Mouse (Mus musculus) kidney, embryonic 16.5 days (tissue): ENCODE data around the gene Tmem43. TPM values are rescaled to one million over a fixed set of nuclear protein-coding genes. Genes with fewer than 3 reads are reported as not detected.

Source experiments
- ATAC-seq: fragments of 200-750 bp; cut with Nextera tagmentation; 2 replicates; pipeline ENCODE4 v1.8.0; 2017; ENCODE audit warnings: moderate TSS enrichment; ENCODE audit not compliant: low FRiP score, low TSS enrichment
- H3K27ac ChIP-seq: fragments of 300-500 bp; sonication (generic); 2 replicates; pipeline ENCODE4 v1.5.1; 2014; ENCODE audit warnings: low read length
- H3K27me3 ChIP-seq: fragments of 300-500 bp; sonication (generic); 2 replicates; pipeline ENCODE4 v1.6.1; 2014; ENCODE audit warnings: low read length, control low read depth, mixed read lengths; ENCODE audit not compliant: insufficient read depth
- H3K36me3 ChIP-seq: fragments of 300-500 bp; sonication (generic); 2 replicates; pipeline ENCODE4 v1.6.1; 2014; ENCODE audit warnings: low read length, control low read depth, mixed read lengths; ENCODE audit not compliant: insufficient read depth
- H3K4me1 ChIP-seq: fragments of 300-500 bp; sonication (generic); 2 replicates; pipeline ENCODE4 v1.6.1; 2014; ENCODE audit warnings: low read length, control low read depth, mixed read lengths; ENCODE audit not compliant: insufficient read depth
- H3K4me2 ChIP-seq: fragments of 300-500 bp; sonication (generic); replicated peaks from 2 replicates; pipeline ENCODE4 v1.6.1; 2014; ENCODE audit warnings: low read depth, low read length
- H3K4me3 ChIP-seq: fragments of 300-500 bp; sonication (generic); 2 replicates; pipeline ENCODE4 v1.5.1; 2014; ENCODE audit warnings: mild to moderate bottlenecking, low read length
- H3K9ac ChIP-seq: fragments of 300-500 bp; sonication (generic); replicated peaks from 2 replicates; pipeline ENCODE4 v1.6.1; 2014; ENCODE audit warnings: low read length
- H3K9me3 ChIP-seq: fragments of 300-500 bp; sonication (generic); 2 replicates; pipeline ENCODE4 v1.6.1; 2016; ENCODE audit warnings: low read length, control low read depth
- WGBS: fragments of 180-500 bp; shearing (Covaris S2); extraction: QIAGEN DNeasy Blood & Tissue Kit; methylation state at CpG from one replicate; pipeline ENCODE4 v1.1.7; 2014; 5-methylcytosine and 5-hydroxymethylcytosine counted together
- polyA plus RNA-seq: library from polyadenylated mRNA; unstranded; fragments of >200 nt; fragmentation: Nextera tagmentation; extraction: Ambion mirVana; gene quantifications from 2 replicates; pipeline ENCODE4 v1.2.1, GENCODE M21; 2015

Gene Tmem43
- polyA plus RNA-seq, 1 experiment from 2014 or later: 54.3 TPM

- no peak overlapping the region for H3K4me3 ChIP-seq
- no peaks in the 10 kb centered on the region for H3K27me3 ChIP-seq
- H3K36me3 ChIP-seq: peaks cover 73% of the 10 kb centered on the region
- no peaks in the 10 kb centered on the region for H3K9me3 ChIP-seq
- H3K4me1 ChIP-seq: no peaks in the 10 kb centered on the region
- 89% methylated on average over 15 of the region's 15 CpGs for WGBS
- H3K9ac ChIP-seq: no peak overlapping the region
- H3K4me2 ChIP-seq: no peak overlapping the region
- H3K27ac ChIP-seq: no peak overlapping the region
- ATAC-seq: no peak
Observed at GRCm38 (mm10) chr6:91486736-91487453, 13.4 kb downstream of the Tmem43 start.

GRCm38 (mm10) chr6:91488496-91489212 is 15.2 kb downstream of the Tmem43 start:
- WGBS: 76% methylated on average over 9 of the region's 9 CpGs
- Histone ChIP-seq H3K9me3 (no peaks in the 10 kb centered on the region), H3K27ac (no peak overlapping the region), H3K9ac (no peak overlapping the region), H3K4me2 (no peak overlapping the region), H3K27me3 (no peaks in the 10 kb centered on the region), H3K4me3 (no peak overlapping the region), H3K4me1 (no peaks in the 10 kb centered on the region), H3K36me3 (peaks cover 70% of the 10 kb centered on the region)
- ATAC-seq: no peak

DNA sequence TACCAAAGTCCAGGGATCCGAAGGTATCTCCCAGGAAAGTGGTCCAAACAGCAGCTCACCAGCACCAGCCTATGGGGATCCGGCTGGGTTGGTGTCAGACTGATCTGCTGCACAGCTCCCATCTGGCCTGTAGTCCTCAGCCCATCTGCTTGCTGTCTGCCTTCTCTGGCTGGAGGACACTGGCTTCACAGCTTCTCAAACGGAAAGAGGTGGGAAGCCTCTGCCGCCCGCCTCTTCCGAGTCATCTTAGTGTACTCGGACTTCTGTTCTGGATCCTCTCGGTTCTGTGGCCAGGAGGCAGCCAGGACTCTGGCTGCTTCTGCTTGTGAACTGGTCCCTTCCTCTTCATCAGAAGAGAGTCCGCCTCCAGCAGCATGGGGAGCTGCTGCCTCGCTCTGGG is 16.4 kb downstream of the Tmem43 start:
- Histone ChIP-seq H3K9ac (no peak overlapping the region), H3K4me1 (no peaks in the 10 kb centered on the region), H3K27ac (no peak overlapping the region), H3K4me3 (no peak overlapping the region), H3K4me2 (no peak overlapping the region), H3K9me3 (no peaks in the 10 kb centered on the region), H3K36me3 (peaks cover 67% of the 10 kb centered on the region), H3K27me3 (no peaks in the 10 kb centered on the region)
- no peak for ATAC-seq
- 92% methylated on average over 10 of the region's 10 CpGs for WGBS

DNA sequence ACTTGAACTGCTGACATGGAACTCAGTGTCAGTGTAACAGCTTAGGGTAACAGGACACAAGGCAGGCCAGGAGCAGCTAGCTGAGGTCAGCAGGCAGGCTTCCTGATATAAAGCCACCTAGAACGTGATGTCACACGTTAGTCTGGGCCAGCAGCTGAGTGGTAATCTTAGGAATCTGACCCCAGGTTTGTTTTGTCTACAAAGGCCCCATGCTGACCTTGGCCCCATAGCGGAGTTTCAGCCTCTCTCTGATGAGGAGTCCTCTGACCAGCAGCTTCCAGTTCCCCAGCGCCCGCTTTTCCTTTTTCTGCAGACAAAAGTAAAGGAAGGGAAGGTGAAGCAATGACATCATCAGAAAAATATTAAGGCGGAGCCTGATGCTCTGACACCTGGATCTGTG is 17.5 kb downstream of the Tmem43 start:
- Histone ChIP-seq H3K36me3 (peaks cover 62% of the 10 kb centered on the region), H3K27me3 (no peaks in the 10 kb centered on the region), H3K27ac (no peak overlapping the region), H3K9me3 (no peaks in the 10 kb centered on the region), H3K4me1 (no peaks in the 10 kb centered on the region), H3K4me3 (no peak overlapping the region), H3K9ac (no peak overlapping the region), H3K4me2 (no peak overlapping the region)
- 62% methylated on average over 6 of the region's 6 CpGs for WGBS
- no peak for ATAC-seq

DNA sequence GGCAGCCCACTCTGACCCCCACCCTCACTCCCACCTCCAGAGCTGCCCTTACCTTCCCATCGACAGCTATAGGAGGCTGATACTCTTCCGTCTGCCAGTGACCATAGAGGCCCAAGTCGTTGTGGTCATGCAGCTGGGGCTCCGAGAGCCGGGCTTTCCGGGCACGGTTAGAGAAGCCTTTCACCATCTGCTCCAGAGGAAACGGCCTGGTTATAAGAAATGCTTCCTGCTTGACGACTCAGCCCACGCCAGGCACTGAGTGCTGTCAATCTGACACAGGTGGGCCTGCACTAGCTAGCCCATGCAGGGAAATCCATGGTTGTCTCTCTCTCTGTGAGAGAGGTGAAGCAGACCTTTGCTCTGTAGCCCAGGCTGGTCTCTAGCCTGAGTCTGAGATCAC is 19.6 kb downstream of the Tmem43 start:
- no peak overlapping the region for H3K4me3 ChIP-seq
- H3K27ac ChIP-seq: no peak overlapping the region
- no peaks in the 10 kb centered on the region for H3K9me3 ChIP-seq
- H3K27me3 ChIP-seq: no peaks in the 10 kb centered on the region
- no peak overlapping the region for H3K9ac ChIP-seq
- no peak for ATAC-seq
- peaks cover 61% of the 10 kb centered on the region for H3K36me3 ChIP-seq
- H3K4me1 ChIP-seq: no peaks in the 10 kb centered on the region
- no peak overlapping the region for H3K4me2 ChIP-seq
- 90% methylated on average over 10 of the region's 10 CpGs for WGBS

DNA sequence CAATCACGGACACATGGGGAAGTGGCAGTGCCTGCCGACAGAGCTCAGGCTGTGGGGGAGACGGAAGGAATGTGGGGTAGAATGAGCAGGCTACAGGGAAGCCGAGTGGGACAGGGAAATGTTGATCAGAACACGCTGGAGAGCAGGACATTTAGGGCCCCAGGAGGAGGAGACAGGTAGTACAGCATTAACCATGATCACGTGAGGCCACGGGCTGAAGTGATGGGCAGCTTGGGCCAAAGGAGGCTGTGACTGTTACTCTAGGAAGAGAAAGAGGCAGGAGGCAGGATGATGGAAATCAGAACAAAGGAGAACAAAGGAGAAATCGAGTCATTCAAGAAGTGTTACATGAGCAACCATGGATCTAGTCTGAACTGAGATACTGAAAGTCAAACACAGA is 21.0 kb downstream of the Tmem43 start:
- H3K9me3 ChIP-seq: no peaks in the 10 kb centered on the region
- 89% methylated on average over 8 of the region's 8 CpGs for WGBS
- H3K4me1 ChIP-seq: no peaks in the 10 kb centered on the region
- no peak for ATAC-seq
- H3K27me3 ChIP-seq: no peaks in the 10 kb centered on the region
- no peak overlapping the region for H3K4me2 ChIP-seq
- H3K4me3 ChIP-seq: no peak overlapping the region
- no peak overlapping the region for H3K9ac ChIP-seq
- no peak overlapping the region for H3K27ac ChIP-seq
- peaks cover 70% of the 10 kb centered on the region for H3K36me3 ChIP-seq

DNA sequence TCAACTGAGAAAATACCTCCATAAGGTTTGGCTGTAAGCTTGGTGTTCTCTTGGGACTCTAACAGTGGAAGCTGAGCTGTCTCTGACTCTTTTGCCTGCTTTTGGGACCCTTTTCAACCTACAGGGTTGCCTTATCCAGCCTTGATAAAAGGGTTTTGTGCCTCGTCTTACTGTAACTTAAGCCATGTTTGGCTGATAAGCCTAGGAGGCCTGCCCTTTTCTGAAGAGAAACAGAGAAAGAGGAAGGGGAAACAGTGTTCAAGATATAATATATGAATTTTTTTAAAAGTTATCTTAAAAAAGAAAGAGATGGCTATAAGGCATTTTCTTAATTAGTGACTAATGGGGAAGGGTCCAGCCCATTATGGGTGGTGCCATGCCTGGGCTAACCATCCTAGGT is 29.8 kb downstream of the Tmem43 start:
- WGBS: 80% methylated on average over 1 of the region's 1 CpGs
- Histone ChIP-seq H3K4me3 (no peak overlapping the region), H3K9me3 (no peaks in the 10 kb centered on the region; the same call in 1 of the 2 replicates), H3K27me3 (no peaks in the 10 kb centered on the region), H3K4me2 (no peak overlapping the region), H3K4me1 (no peaks in the 10 kb centered on the region), H3K36me3 (peaks cover 93% of the 10 kb centered on the region), H3K9ac (no peak overlapping the region), H3K27ac (no peak overlapping the region)
- ATAC-seq: no peak

- Histone ChIP-seq H3K9ac (no peak overlapping the region), H3K4me1 (no peaks in the 10 kb centered on the region), H3K4me3 (no peak overlapping the region), H3K27ac (no peak overlapping the region), H3K9me3 (no peaks in the 10 kb centered on the region; the same call in 1 of the 2 replicates), H3K4me2 (no peak overlapping the region), H3K27me3 (no peaks in the 10 kb centered on the region), H3K36me3 (peaks cover 68% of the 10 kb centered on the region)
- 91% methylated on average over 5 of the region's 5 CpGs for WGBS
- ATAC-seq: no peak
Observed at GRCm38 (mm10) chr6:91506036-91506435, 32.5 kb downstream of the Tmem43 start.

- Histone ChIP-seq H3K4me2 (no peak overlapping the region), H3K36me3 (peaks cover 51% of the 10 kb centered on the region), H3K9ac (no peak overlapping the region), H3K4me1 (no peaks in the 10 kb centered on the region), H3K4me3 (no peak overlapping the region), H3K27ac (no peak overlapping the region), H3K27me3 (no peaks in the 10 kb centered on the region), H3K9me3 (no peaks in the 10 kb centered on the region; the same call in 1 of the 2 replicates)
- no peak for ATAC-seq
- WGBS: 91% methylated on average over 3 of the region's 3 CpGs
Observed at GRCm38 (mm10) chr6:91508041-91508440, 34.5 kb downstream of the Tmem43 start.

- ATAC-seq: no peak
Observed at GRCm38 (mm10) chr6:91509326-91509725, 35.8 kb downstream of the Tmem43 start.

More at GRCm38 (mm10) chr6:91509326-91509725, 35.8 kb downstream of the Tmem43 start:
- Histone ChIP-seq H3K27ac (no peak overlapping the region), H3K4me3 (no peak overlapping the region), H3K9ac (no peak overlapping the region), H3K4me2 (no peak overlapping the region), H3K36me3 (peaks cover 38% of the 10 kb centered on the region), H3K27me3 (no peaks in the 10 kb centered on the region), H3K9me3 (no peaks in the 10 kb centered on the region), H3K4me1 (peaks cover 10% of the 10 kb centered on the region)
- WGBS: 43% methylated on average over 7 of the region's 7 CpGs
